Mouse (Mus musculus): ENCODE results near the gene Cadps2.

GRCm38 (mm10) chr6:23762204-23762603, 77.0 kb downstream of the Cadps2 start:
- TF ChIP-seq CTCF (IDR thresholded peaks at IDR 0.05; ENCODE audit: borderline replicate concordance, insufficient read depth, low read depth, low read length): peak; percentile 12; the same call in 1 of the 2 replicates
- TF ChIP-seq POLR2A (IDR thresholded peaks at IDR 0.05; ENCODE audit: borderline replicate concordance, insufficient read depth, low read length): no peak

Data from cerebellum, adult 2 months (tissue).